Mouse (Mus musculus) kidney, adult 2 months (tissue): ENCODE results near the gene Peak1. TPM values are rescaled to one million over a fixed set of nuclear protein-coding genes. Genes with fewer than 3 reads are reported as not detected.

Experiments
- DNase-seq: peaks from one replicate; pipeline ENCODE4 v3.0.0; 2021
- H3K27ac ChIP-seq: fragments of 200-500 bp; 2 replicates; pipeline ENCODE4 v1.5.1; 2012; ENCODE audit warnings: low read depth, low read length, control low read depth, inconsistent platforms; ENCODE audit not compliant: insufficient read depth
- H3K27me3 ChIP-seq: fragments of 200-500 bp; replicated peaks from 2 replicates; pipeline ENCODE4 v1.6.1; 2012; ENCODE audit warnings: mild to moderate bottlenecking, moderate library complexity, low read length, inconsistent platforms; ENCODE audit not compliant: control insufficient read depth, insufficient read depth
- H3K36me3 ChIP-seq: fragments of 200-500 bp; 2 replicates; pipeline ENCODE4 v1.6.1; 2012; ENCODE audit warnings: mild to moderate bottlenecking, moderate library complexity, low read length, inconsistent platforms; ENCODE audit not compliant: control insufficient read depth, insufficient read depth
- H3K4me1 ChIP-seq: fragments of 200-500 bp; 2 replicates; pipeline ENCODE4 v1.6.1; 2011; ENCODE audit warnings: low read length; ENCODE audit not compliant: control insufficient read depth, insufficient read depth
- H3K4me3 ChIP-seq: fragments of 200-500 bp; 2 replicates; pipeline ENCODE4 v1.5.1; 2011; ENCODE audit warnings: mild to moderate bottlenecking, low read depth, low read length, control low read depth; ENCODE audit not compliant: insufficient read depth
- CTCF ChIP-seq: fragments of 200-500 bp; conservative IDR thresholded peaks from 2 replicates; pipeline ENCODE4 v1.5.1; 2011; ENCODE audit warnings: low read depth, mild to moderate bottlenecking, control low read depth, low read length, moderate library complexity, mixed read lengths; ENCODE audit not compliant: insufficient read depth, insufficient read length
- POLR2A ChIP-seq: fragments of 200-500 bp; IDR thresholded peaks from one replicate; pipeline ENCODE4 v1.6.1; 2011; ENCODE audit warnings: low read depth, low read length, control low read depth
- WGBS: fragments of 180-500 bp; shearing (Covaris S2); methylation state at CpG from one replicate; pipeline ENCODE4 v1.1.7; 2018; 5-methylcytosine and 5-hydroxymethylcytosine counted together
- polyA plus RNA-seq: library from polyadenylated mRNA; depleted of rRNA; stranded (reverse); fragments of >200 nt; gene quantifications from 2 replicates; pipeline ENCODE4 v1.2.3, GENCODE M21; 2012

Gene Peak1
- polyA plus RNA-seq, 1 experiment, result 8.5 TPM

- no peaks in the 10 kb centered on the region for H3K27me3 ChIP-seq
- no peak overlapping the region for H3K4me3 ChIP-seq
- no peaks in the 10 kb centered on the region for H3K4me1 ChIP-seq
- no peaks in the 10 kb centered on the region for H3K36me3 ChIP-seq
- no peak overlapping the region for H3K27ac ChIP-seq
- 89% methylated on average over 4 of the region's 4 CpGs for WGBS
- no peak for DNase-seq
- no peak for TF ChIP-seq POLR2A
- no peak for TF ChIP-seq CTCF
These were observed 220.9 kb downstream of the Peak1 start for GRCm38 (mm10) chr9:56196921-56197320.

DNA sequence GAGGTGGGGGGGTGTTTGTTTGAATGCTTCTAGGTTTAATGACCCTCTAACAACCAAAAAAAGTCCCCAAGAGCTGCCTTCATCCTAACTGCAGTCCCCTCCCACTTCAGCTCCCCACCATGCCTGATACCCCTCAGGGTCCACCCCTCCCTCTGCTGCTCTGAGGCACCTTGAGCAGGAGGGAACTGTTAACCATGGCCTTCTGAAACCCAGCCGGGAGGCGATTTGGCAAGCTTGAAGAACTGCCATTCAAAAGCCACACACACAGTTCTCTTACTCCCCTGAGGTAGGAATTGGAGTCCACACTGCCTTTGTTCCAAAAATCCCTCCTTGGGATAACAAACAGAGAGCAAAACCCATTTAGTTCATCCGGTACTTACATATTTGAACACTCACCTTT lies 222.7 kb downstream of the Peak1 start:
- WGBS, result 59% methylated on average over 3 of the region's 3 CpGs
- H3K27me3 ChIP-seq, result no peaks in the 10 kb centered on the region
- no peaks in the 10 kb centered on the region for H3K4me1 ChIP-seq
- no peak overlapping the region for H3K27ac ChIP-seq
- H3K36me3 ChIP-seq, result no peaks in the 10 kb centered on the region
- no peak for DNase-seq
- no peak for TF ChIP-seq POLR2A
- no peak for TF ChIP-seq CTCF
- no peak overlapping the region for H3K4me3 ChIP-seq

DNA sequence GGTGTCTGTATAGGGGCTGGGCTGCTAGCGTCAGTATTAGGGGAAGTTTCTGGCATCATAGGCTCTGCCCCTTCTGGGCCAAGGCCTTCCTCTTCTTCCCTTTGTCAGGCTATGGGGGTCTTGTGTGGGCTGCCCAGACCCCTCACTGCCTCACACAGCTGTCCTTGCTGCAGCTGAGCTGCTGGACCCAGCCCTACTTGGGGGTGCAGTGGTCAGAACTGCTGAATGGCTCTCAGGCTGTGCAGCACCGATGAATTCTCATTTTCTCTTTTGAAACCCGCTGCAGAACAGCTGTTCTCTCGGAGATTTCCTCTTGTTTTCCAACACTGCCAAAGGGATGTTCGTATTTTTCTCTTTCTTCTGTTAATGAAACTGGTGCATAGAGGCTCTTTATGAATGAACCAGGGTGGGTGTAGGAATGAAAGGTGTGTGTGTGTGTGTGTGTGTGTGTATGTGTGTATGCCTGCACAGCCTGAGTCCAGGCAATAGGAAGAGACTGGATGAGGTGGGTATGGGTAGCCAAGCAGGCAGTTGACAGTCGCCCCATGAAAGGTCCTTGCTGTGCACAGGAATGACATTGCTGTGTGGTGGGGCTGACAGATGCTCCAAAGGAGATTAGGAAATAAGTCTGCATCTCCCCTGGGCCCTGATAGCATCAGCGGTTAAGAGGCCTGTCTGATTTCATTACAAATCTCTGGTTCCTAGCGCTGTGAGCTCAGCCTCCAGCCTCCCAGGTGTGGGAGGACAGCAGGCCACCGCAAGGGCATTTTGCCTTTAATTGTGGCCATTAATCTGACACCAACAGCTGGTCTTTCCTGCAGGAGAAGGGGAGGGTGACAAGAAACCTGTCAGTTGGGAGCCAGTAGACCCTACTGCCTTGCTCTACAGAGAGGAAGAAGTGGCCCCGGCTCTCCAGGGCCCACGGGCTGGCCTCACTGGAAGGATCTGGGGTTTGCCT lies 226.1 kb downstream of the Peak1 start:
- no peaks in the 10 kb centered on the region for H3K27me3 ChIP-seq
- 65% methylated on average over 11 of the region's 11 CpGs for WGBS
- H3K36me3 ChIP-seq, result no peaks in the 10 kb centered on the region
- no peak overlapping the region for H3K27ac ChIP-seq
- DNase-seq, result no peak
- H3K4me3 ChIP-seq, result no peak overlapping the region
- TF ChIP-seq POLR2A (no peak), CTCF (no peak)
- H3K4me1 ChIP-seq, result no peaks in the 10 kb centered on the region

DNA sequence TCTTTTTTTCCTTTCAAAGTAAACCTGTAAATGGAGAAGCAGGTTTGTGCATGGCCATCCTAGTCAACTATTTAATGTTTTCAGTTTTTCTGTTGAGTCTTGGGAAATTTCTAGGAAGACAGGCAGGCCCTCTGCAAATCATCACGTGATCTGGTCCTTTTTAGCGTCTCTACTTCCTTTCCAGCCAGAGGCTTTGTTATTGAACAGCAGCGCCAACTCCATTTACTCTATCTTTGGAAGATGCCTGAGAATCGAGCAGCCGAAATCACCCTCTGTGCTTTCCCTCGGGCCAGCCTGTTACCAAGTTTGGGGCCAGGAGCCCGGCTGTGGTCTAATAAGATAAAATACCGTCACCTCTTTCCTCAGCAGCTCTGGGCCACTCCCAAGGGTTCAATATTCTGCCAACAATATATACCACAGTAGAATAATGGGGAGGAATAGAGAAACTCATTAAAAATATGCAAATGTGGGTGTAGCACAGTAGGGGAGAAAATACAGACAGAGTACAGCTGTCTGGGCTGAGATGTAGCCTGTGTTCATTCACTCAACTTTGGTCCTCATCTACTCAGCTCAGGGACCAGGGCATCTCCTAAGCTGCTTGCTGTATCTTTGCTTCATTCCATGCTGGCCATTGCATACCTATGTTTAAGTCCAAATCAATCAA lies 237.6 kb downstream of the Peak1 start:
- H3K4me3 ChIP-seq, result no peak overlapping the region
- 51% methylated on average over 8 of the region's 8 CpGs for WGBS
- no peak overlapping the region for H3K27ac ChIP-seq
- H3K4me1 ChIP-seq, result no peaks in the 10 kb centered on the region
- no peaks in the 10 kb centered on the region for H3K27me3 ChIP-seq
- no peaks in the 10 kb centered on the region for H3K36me3 ChIP-seq
- DNase-seq, result peak; percentile 21
- no peak for TF ChIP-seq POLR2A
- no peak for TF ChIP-seq CTCF

- Histone ChIP-seq H3K4me3 (no peak overlapping the region), H3K4me1 (no peaks in the 10 kb centered on the region), H3K27me3 (no peaks in the 10 kb centered on the region), H3K36me3 (no peaks in the 10 kb centered on the region), H3K27ac (no peak overlapping the region)
- TF ChIP-seq POLR2A, result no peak
- no peak for TF ChIP-seq CTCF
- peak; percentile 23 for DNase-seq
- 80% methylated on average over 6 of the region's 6 CpGs for WGBS
These were observed 238.3 kb downstream of the Peak1 start for GRCm38 (mm10) chr9:56179416-56180117.

GRCm38 (mm10) chr9:56177354-56177753 lies 240.5 kb downstream of the Peak1 start:
- 83% methylated on average over 4 of the region's 4 CpGs for WGBS
- H3K36me3 ChIP-seq, result no peaks in the 10 kb centered on the region
- H3K27ac ChIP-seq, result no peak overlapping the region
- DNase-seq, result no peak
- no peak overlapping the region for H3K4me3 ChIP-seq
- no peak for TF ChIP-seq CTCF
- no peak for TF ChIP-seq POLR2A
- no peaks in the 10 kb centered on the region for H3K4me1 ChIP-seq
- no peaks in the 10 kb centered on the region for H3K27me3 ChIP-seq
